Mouse (Mus musculus): ENCODE measurements around the gene Dapk3. TPM values are rescaled to one million over a fixed set of nuclear protein-coding genes. Genes with fewer than 3 reads are reported as not detected.

The Dapk3 gene
- polyA plus RNA-seq, 1 experiment, result 52.6 TPM

DNA sequence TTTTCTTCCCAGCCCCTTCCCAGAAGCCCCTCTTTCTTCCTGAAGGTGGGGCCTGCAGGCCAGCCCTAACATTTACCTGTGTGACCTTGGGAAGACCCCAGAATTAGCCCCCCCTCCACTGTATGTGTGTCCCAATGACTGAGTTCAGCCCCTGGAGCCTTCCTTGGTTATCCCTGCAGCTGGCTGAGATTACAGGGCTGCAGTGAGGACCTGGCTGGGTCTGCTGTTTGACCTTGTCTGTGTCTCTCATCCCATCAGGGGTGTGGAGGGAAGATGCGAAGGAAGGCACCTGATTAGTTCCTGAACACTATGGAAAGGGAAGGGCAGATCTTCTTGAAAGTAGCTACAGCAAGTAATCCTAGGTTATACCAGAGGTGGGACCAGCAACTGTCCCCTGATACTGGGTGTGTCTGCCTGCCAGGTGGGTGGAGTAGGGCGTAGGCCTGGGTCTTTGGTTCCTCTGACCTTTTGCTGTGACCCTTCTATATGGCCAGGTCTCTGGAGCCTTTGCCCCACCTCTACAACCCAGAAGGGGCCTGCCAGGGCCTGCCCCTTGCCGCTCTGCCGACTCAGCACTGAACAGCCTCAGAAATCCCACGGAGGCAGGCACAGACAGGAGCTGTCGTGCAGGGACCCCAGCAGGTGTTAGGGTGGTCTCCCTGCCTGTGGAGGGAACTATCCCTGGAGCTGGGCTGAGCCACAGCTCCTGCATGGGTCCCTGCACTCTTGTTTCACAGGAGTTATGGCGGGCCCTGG lies 41.2 kb upstream of the Dapk3 start:
- H3K36me3 ChIP-seq (ENCODE audit: control insufficient read depth, insufficient read depth, low read length), result no peaks in the 10 kb centered on the region
- H3K4me3 ChIP-seq (ENCODE audit: control insufficient read depth, low read depth, low read length), result no peak overlapping the region
- peaks cover 16% of the 10 kb centered on the region for H3K4me1 ChIP-seq (ENCODE audit: control insufficient read depth, insufficient read depth, low read length)
- H3K27ac ChIP-seq (ENCODE audit: control insufficient read depth, insufficient read depth, low read depth, low read length), result no peak overlapping the region
- no peaks in the 10 kb centered on the region for H3K27me3 ChIP-seq (ENCODE audit: control insufficient read depth, insufficient read depth, low read length)
- TF ChIP-seq CTCF (IDR thresholded peaks at IDR 0.05; ENCODE audit: control insufficient read depth, insufficient read depth, insufficient replicate concordance, low read depth, low read length), result no peak
- TF ChIP-seq POLR2A (IDR thresholded peaks at IDR 0.05; ENCODE audit: control insufficient read depth, low read depth, low read length), result no peak

DNA sequence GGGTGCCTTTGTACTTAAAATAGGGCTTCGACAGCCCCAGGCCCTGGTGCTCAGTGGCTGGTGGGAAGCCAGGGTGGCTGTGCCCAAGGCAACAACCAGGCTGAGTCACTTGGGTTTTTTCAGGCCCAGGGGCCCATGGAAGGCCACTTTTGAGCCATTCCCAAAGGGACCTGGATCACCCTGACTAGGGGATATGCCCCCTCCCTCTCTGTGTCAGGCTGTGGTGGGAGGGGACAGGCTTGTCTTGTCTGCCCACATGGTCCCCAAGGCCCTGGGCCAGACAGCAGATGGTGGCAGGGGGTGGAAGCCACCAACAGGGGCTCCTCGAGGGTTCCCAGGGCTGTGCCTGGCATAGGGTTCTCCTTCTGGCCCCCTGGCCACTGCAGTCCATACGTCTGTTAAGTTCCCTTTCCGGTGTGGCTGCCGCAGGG lies 40.2 kb upstream of the Dapk3 start:
- Histone ChIP-seq H3K27me3 (ENCODE audit: control insufficient read depth, insufficient read depth, low read length) (no peaks in the 10 kb centered on the region), H3K27ac (ENCODE audit: control insufficient read depth, insufficient read depth, low read depth, low read length) (no peak overlapping the region), H3K36me3 (ENCODE audit: control insufficient read depth, insufficient read depth, low read length) (no peaks in the 10 kb centered on the region), H3K4me3 (ENCODE audit: control insufficient read depth, low read depth, low read length) (no peak overlapping the region), H3K4me1 (ENCODE audit: control insufficient read depth, insufficient read depth, low read length) (peaks cover 16% of the 10 kb centered on the region)
- TF ChIP-seq CTCF (IDR thresholded peaks at IDR 0.05; ENCODE audit: control insufficient read depth, insufficient read depth, insufficient replicate concordance, low read depth, low read length) (no peak), POLR2A (IDR thresholded peaks at IDR 0.05; ENCODE audit: control insufficient read depth, low read depth, low read length) (no peak)

- Histone ChIP-seq H3K27me3 (ENCODE audit: control insufficient read depth, insufficient read depth, low read length) (no peaks in the 10 kb centered on the region), H3K4me3 (ENCODE audit: control insufficient read depth, low read depth, low read length) (no peak overlapping the region), H3K36me3 (ENCODE audit: control insufficient read depth, insufficient read depth, low read length) (no peaks in the 10 kb centered on the region), H3K27ac (ENCODE audit: control insufficient read depth, insufficient read depth, low read depth, low read length) (no peak overlapping the region), H3K4me1 (ENCODE audit: control insufficient read depth, insufficient read depth, low read length) (peaks cover 16% of the 10 kb centered on the region)
- TF ChIP-seq POLR2A (IDR thresholded peaks at IDR 0.05; ENCODE audit: control insufficient read depth, low read depth, low read length) (no peak), CTCF (IDR thresholded peaks at IDR 0.05; ENCODE audit: control insufficient read depth, insufficient read depth, insufficient replicate concordance, low read depth, low read length) (no peak)
These were observed 39.6 kb upstream of the Dapk3 start for GRCm38 (mm10) chr10:81143157-81143633.

DNA sequence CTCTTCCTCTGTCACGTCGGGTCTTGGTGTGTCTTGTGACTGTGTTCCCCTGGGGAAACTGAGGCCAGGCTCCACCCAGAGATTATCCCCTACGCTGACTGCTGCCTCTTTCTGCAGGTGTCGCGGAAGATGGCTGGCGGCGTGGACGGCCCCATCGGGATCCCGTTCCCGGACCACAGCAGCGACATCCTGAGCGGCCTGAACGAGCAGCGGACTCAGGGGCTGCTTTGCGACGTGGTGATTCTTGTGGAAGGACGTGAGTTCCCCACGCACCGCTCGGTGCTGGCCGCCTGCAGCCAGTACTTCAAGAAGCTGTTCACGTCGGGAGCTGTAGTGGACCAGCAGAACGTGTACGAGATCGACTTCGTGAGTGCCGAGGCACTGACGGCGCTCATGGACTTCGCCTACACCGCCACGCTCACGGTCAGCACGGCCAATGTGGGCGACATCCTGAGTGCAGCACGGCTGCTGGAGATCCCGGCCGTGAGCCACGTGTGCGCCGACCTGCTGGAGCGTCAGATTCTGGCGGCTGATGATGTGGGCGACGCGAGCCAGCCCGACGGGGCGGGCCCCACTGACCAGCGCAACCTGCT lies 38.9 kb upstream of the Dapk3 start:
- TF ChIP-seq CTCF (IDR thresholded peaks at IDR 0.05; ENCODE audit: control insufficient read depth, insufficient read depth, insufficient replicate concordance, low read depth, low read length), result no peak
- no peak for TF ChIP-seq POLR2A (IDR thresholded peaks at IDR 0.05; ENCODE audit: control insufficient read depth, low read depth, low read length)
- Histone ChIP-seq H3K27me3 (ENCODE audit: control insufficient read depth, insufficient read depth, low read length) (no peaks in the 10 kb centered on the region), H3K4me3 (ENCODE audit: control insufficient read depth, low read depth, low read length) (no peak overlapping the region), H3K4me1 (ENCODE audit: control insufficient read depth, insufficient read depth, low read length) (peaks cover 12% of the 10 kb centered on the region), H3K36me3 (ENCODE audit: control insufficient read depth, insufficient read depth, low read length) (no peaks in the 10 kb centered on the region), H3K27ac (ENCODE audit: control insufficient read depth, insufficient read depth, low read depth, low read length) (no peak overlapping the region)

DNA sequence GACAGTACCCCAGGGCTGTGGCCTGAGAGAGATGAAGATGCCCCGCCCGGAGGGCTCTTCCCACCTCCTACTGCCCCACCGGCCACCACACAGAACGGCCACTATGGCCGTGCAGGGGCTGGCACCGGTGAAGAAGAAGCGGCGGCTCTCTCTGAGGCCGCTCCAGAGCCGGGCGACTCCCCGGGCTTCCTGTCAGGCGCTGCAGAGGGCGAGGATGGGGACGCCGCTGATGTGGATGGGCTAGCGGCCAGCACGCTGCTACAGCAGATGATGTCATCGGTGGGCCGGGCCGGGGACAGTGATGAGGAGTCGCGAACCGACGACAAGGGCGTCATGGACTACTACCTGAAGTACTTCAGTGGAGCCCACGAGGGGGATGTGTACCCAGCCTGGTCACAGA lies 38.1 kb upstream of the Dapk3 start:
- Histone ChIP-seq H3K4me1 (ENCODE audit: control insufficient read depth, insufficient read depth, low read length) (peaks cover 7% of the 10 kb centered on the region; the same call in 1 of the 2 replicates), H3K27me3 (ENCODE audit: control insufficient read depth, insufficient read depth, low read length) (no peaks in the 10 kb centered on the region), H3K36me3 (ENCODE audit: control insufficient read depth, insufficient read depth, low read length) (no peaks in the 10 kb centered on the region), H3K27ac (ENCODE audit: control insufficient read depth, insufficient read depth, low read depth, low read length) (no peak overlapping the region), H3K4me3 (ENCODE audit: control insufficient read depth, low read depth, low read length) (no peak overlapping the region)
- no peak for TF ChIP-seq CTCF (IDR thresholded peaks at IDR 0.05; ENCODE audit: control insufficient read depth, insufficient read depth, insufficient replicate concordance, low read depth, low read length)
- no peak for TF ChIP-seq POLR2A (IDR thresholded peaks at IDR 0.05; ENCODE audit: control insufficient read depth, low read depth, low read length)

DNA sequence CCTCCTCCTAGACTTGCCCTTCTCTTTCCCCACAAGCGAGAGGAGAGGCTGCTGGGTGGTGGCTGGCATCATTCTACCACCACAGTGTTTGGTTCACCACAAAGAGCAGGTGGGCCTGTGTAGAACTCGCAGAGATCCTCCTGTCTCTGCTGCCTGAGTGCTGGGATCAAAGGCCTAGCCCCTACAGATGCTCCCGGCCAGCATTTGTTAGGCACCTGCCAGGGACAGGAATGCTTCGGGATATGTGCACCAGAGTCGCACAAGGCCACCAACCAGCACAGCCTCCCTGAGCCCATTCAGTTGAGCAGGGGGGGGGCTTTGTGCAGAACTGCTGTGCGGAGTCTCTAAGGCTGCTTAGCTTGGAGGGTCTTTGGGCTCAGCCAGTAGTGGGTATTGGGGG lies 37.5 kb upstream of the Dapk3 start:
- no peak for TF ChIP-seq CTCF (IDR thresholded peaks at IDR 0.05; ENCODE audit: control insufficient read depth, insufficient read depth, insufficient replicate concordance, low read depth, low read length)
- TF ChIP-seq POLR2A (IDR thresholded peaks at IDR 0.05; ENCODE audit: control insufficient read depth, low read depth, low read length), result no peak
- Histone ChIP-seq H3K27me3 (ENCODE audit: control insufficient read depth, insufficient read depth, low read length) (no peaks in the 10 kb centered on the region), H3K27ac (ENCODE audit: control insufficient read depth, insufficient read depth, low read depth, low read length) (no peak overlapping the region), H3K36me3 (ENCODE audit: control insufficient read depth, insufficient read depth, low read length) (no peaks in the 10 kb centered on the region), H3K4me3 (ENCODE audit: control insufficient read depth, low read depth, low read length) (no peak overlapping the region), H3K4me1 (ENCODE audit: control insufficient read depth, insufficient read depth, low read length) (peaks cover 11% of the 10 kb centered on the region)

- Histone ChIP-seq H3K36me3 (ENCODE audit: control insufficient read depth, insufficient read depth, low read length) (no peaks in the 10 kb centered on the region), H3K27me3 (ENCODE audit: control insufficient read depth, insufficient read depth, low read length) (no peaks in the 10 kb centered on the region), H3K4me3 (ENCODE audit: control insufficient read depth, low read depth, low read length) (no peak overlapping the region), H3K4me1 (ENCODE audit: control insufficient read depth, insufficient read depth, low read length) (peaks cover 13% of the 10 kb centered on the region), H3K27ac (ENCODE audit: control insufficient read depth, insufficient read depth, low read depth, low read length) (no peak overlapping the region)
- TF ChIP-seq CTCF (IDR thresholded peaks at IDR 0.05; ENCODE audit: control insufficient read depth, insufficient read depth, insufficient replicate concordance, low read depth, low read length) (no peak), POLR2A (IDR thresholded peaks at IDR 0.05; ENCODE audit: control insufficient read depth, low read depth, low read length) (no peak)
These were observed 37.0 kb upstream of the Dapk3 start for GRCm38 (mm10) chr10:81145778-81146177.
